Mouse (Mus musculus) embryonic fibroblast, embryonic 13.5 days (primary cell): ENCODE measurements around the gene Myl10. TPM values are rescaled to one million over a fixed set of nuclear protein-coding genes. Genes with fewer than 3 reads are reported as not detected.
"Not testable (repeated sequence)": the region's sequence is repeated elsewhere in the genome, so short reads cannot be mapped to it uniquely, and the experiment has no call there.

Experiments used
- H3K27ac ChIP-seq: 2 replicates; pipeline ENCODE4 v1.5.1; 2012; ENCODE audit warnings: low read length, control low read depth, inconsistent platforms; ENCODE audit not compliant: insufficient read depth
- H3K4me1 ChIP-seq: 2 replicates; pipeline ENCODE4 v1.6.1; 2011; ENCODE audit warnings: low read length; ENCODE audit not compliant: control insufficient read depth, insufficient read depth
- H3K4me3 ChIP-seq: 2 replicates; pipeline ENCODE4 v1.5.1; 2011; ENCODE audit warnings: mild to moderate bottlenecking, control low read depth, low read length; ENCODE audit not compliant: insufficient read depth
- CTCF ChIP-seq: IDR thresholded peaks from 2 replicates; pipeline ENCODE4 v1.5.1; 2011; ENCODE audit warnings: mild to moderate bottlenecking, control low read depth, low read length, moderate library complexity, borderline replicate concordance; ENCODE audit not compliant: insufficient read depth
- POLR2A ChIP-seq: IDR thresholded peaks from 2 replicates; pipeline ENCODE4 v1.6.1; 2011; ENCODE audit warnings: low read depth, mild to moderate bottlenecking, control low read depth, low read length, moderate library complexity
- polyA plus RNA-seq: library from polyadenylated mRNA; stranded (reverse); fragments of >200 nt; gene quantifications from 2 replicates; pipeline ENCODE4 v1.2.4, GENCODE M21; 2011; ENCODE audit warnings: low read depth; ENCODE audit not compliant: missing spikeins, insufficient read length

The Myl10 gene
- polyA plus RNA-seq, 1 experiment, result not detected

DNA sequence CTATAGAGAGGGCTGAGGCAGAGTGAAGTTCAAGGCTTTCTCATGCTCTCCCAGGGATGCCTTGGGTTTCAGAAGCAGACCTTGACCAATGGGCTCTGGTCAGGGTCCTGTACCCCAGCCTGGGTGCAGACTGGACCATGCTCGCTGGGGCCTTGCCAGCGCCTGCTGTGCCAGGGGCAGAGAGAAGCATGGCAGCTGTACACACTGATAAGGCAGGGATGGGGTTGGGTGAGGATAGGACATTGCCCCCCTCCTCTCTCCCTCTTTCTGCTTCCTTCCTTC lies 24.6 kb downstream of the Myl10 start:
- no peak for TF ChIP-seq POLR2A
- no peak for TF ChIP-seq CTCF
- Histone ChIP-seq H3K4me1 (no peaks in the 10 kb centered on the region), H3K27ac (no peak overlapping the region), H3K4me3 (no peak overlapping the region)

DNA sequence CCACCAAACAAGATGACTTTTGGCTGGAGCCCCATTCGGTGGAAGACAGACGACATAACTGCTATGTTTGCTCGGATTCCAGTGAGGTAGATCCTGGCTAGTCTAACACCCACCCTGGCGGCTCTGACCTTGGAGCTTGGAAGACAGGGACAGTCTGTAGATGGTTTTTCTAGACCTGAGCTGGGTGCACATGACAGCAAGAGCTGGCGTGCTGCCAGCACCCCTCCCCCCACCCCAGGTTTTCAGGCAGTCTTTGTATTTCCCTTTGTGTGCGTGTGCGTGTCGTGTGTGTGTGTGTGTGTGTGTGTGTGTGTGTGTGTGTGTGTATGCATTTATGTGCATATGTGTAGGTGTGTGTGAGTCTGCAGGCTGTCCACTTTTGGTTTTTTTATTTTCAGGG lies 25.7 kb downstream of the Myl10 start:
- Histone ChIP-seq H3K4me3 (no peak overlapping the region), H3K27ac (no peak overlapping the region), H3K4me1 (no peaks in the 10 kb centered on the region)
- no peak for TF ChIP-seq CTCF
- no peak for TF ChIP-seq POLR2A

DNA sequence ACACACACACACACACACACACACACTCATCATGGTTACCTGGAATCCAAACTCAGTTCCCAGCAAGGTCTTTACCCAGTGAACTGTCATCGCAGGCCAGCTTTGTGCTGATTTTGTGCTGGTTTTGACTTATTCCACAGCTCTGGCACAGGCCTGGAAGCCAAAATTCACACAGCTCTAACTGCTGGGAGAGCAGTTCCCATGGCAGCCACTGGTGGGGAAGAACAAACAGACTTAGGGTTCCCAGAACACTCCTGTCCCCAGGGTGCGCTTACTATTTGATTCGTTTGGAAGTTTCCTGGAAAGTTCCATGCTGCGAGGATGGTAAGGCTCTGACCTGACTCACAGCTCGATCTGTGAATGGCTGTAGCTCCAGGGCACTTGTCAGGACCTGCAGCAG lies 28.6 kb downstream of the Myl10 start:
- H3K27ac ChIP-seq, result no peak overlapping the region

DNA sequence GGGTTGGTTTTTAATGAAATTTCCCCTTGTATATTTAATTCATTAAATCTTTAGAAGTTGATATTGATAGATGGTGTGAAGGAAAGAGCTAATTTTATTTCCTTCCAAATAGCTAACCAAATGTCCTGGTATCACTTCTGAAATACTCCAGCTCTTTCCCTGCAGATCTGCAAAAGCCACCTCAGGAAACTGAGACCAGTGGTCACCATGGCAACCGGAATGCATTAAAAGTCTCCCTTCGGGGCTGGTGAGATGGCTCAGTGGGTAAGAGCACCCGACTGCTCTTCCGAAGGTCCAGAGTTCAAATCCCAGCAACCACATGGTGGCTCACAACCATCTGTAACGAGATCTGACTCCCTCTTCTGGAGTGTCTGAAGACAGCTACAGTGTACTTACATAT lies 33.3 kb downstream of the Myl10 start:
- not testable (repeated sequence) for H3K27ac ChIP-seq, H3K4me3 ChIP-seq, H3K4me1 ChIP-seq

More for the DNA sequence above, 28.6 kb downstream of the Myl10 start:
- no peak overlapping the region for H3K4me3 ChIP-seq
- TF ChIP-seq CTCF (no peak), POLR2A (no peak)
- no peaks in the 10 kb centered on the region for H3K4me1 ChIP-seq

DNA sequence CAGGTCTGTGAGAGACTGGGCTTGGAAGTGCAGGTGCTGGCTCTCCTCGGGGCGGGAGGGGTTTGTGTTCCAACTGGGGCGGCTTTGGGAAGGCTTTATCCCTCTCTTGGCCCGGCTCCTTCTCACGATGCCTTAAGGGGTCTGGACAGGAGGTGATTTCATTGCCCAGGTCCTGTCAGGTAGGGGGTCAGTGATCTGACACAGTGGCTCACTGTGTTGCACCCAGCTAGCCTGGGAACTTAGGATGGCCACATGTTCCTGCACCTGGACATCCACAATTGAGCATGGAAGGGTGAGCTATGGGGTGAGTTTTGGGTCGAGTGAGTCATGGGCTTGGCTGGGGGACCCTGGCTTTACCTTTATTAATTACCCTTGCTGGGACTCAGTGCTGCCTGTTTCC lies 46.0 kb downstream of the Myl10 start:
- no peak overlapping the region for H3K4me3 ChIP-seq
- H3K27ac ChIP-seq, result no peak overlapping the region
- no peaks in the 10 kb centered on the region for H3K4me1 ChIP-seq
- TF ChIP-seq POLR2A (no peak), CTCF (no peak)

DNA sequence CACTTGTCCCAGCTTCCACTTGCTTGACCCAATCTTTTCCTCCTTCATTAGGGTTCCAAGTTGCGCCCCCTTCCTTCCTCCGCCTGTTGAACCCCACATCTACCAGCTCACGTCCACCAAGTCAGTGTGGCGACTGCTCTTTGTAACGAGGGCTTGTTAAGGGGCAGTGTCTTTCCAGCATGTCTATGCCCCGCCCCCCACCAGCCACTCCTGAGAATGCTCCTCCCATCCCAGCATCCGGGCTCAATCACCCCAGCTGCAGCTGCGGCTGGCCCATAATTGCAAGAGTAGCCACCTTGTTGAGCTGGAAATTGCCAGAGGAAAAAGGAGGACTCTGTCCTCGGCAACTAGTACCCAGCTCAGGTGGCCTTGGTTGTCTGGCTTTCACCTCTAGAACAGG lies 53.6 kb downstream of the Myl10 start:
- Histone ChIP-seq H3K4me3 (no peak overlapping the region), H3K27ac (no peak overlapping the region), H3K4me1 (no peaks in the 10 kb centered on the region)
- TF ChIP-seq CTCF (no peak), POLR2A (no peak)

Other genes with a start within 250 kb of the Myl10 start
- 48.4 and 80.9 TPM in 2 replicates for gene Cux1, start 125.7 kb upstream of the Myl10 start, polyA plus RNA-seq
- 4.4 TPM in 1 of 2 replicates, not detected in the other for gene Col26a1, start 190.1 kb downstream of the Myl10 start, polyA plus RNA-seq
- gene Ift22, start 215.0 kb downstream of the Myl10 start, polyA plus RNA-seq, result 30.0 and 32.3 TPM in 2 replicates